Mouse (Mus musculus) ovary, postnatal 14 days (tissue): ENCODE measurements around the gene Pole2.

ENCODE experiments used
- DNase-seq: peaks from one replicate; pipeline ENCODE4 v3.0.0; 2022; ENCODE audit warnings: low spot score

Gene Pole2

GRCm38 (mm10) chr12:69210056-69210979, 17.7 kb downstream of the Pole2 start:
- no peak for DNase-seq

GRCm38 (mm10) chr12:69208520-69208919, 19.5 kb downstream of the Pole2 start:
- DNase-seq, result no peak

GRCm38 (mm10) chr12:69207926-69208325, 20.1 kb downstream of the Pole2 start:
- DNase-seq, result no peak

GRCm38 (mm10) chr12:69207396-69207795, 20.6 kb downstream of the Pole2 start:
- no peak for DNase-seq

GRCm38 (mm10) chr12:69204052-69204833, 23.8 kb downstream of the Pole2 start, which contains the start of gene Gm49384:
Gm49384 (minus strand) TSS chr12:69204267.
- no peak for DNase-seq

- DNase-seq, result no peak
Measured at GRCm38 (mm10) chr12:69198985-69199384, 29.0 kb downstream of the Pole2 start.

- peak; percentile 73 for DNase-seq
Measured at GRCm38 (mm10) chr12:69198164-69198535, 29.8 kb downstream of the Pole2 start, which contains the start of gene Dnaaf2. Dnaaf2 (minus strand) TSS chr12:69198429.

- peak; percentile 46 for DNase-seq
Measured at GRCm38 (mm10) chr12:69197378-69198163, 30.4 kb downstream of the Pole2 start.

GRCm38 (mm10) chr12:69196444-69197377, 31.3 kb downstream of the Pole2 start, which contains the start of gene Gm49383:
Gm49383 (minus strand) TSS chr12:69197104.
- DNase-seq, result peak; percentile 37

GRCm38 (mm10) chr12:69192637-69193036, 35.4 kb downstream of the Pole2 start:
- DNase-seq, result no peak

- DNase-seq, result no peak
Measured at GRCm38 (mm10) chr12:69191396-69191795, 36.6 kb downstream of the Pole2 start.

- no peak for DNase-seq
Measured at GRCm38 (mm10) chr12:69190522-69190921, 37.5 kb downstream of the Pole2 start.

GRCm38 (mm10) chr12:69190074-69190473, 37.9 kb downstream of the Pole2 start:
- no peak for DNase-seq

- DNase-seq, result no peak
Measured at GRCm38 (mm10) chr12:69186811-69187471, 41.1 kb downstream of the Pole2 start.

- DNase-seq, result no peak
Measured at GRCm38 (mm10) chr12:69185371-69185770, 42.6 kb downstream of the Pole2 start.

- DNase-seq, result peak; percentile 32
Measured at GRCm38 (mm10) chr12:69184342-69185295, 43.4 kb downstream of the Pole2 start.

GRCm38 (mm10) chr12:69183583-69184308, 44.2 kb downstream of the Pole2 start, which contains the start of the genes Rpl36al and Mgat2:
Rpl36al (minus strand) TSS chr12:69184083.
Mgat2 (plus strand) TSS chr12:69184157.
- DNase-seq, result peak; percentile 98

GRCm38 (mm10) chr12:69181800-69182199, 46.2 kb downstream of the Pole2 start:
- no peak for DNase-seq
